Mouse (Mus musculus): ENCODE results near the gene Brms1. TPM values are rescaled to one million over a fixed set of nuclear protein-coding genes. Genes with fewer than 3 reads are reported as not detected.

Gene Brms1
- total RNA-seq, 2 experiments from 2014 or later, result 14.7 to 15.1 TPM

GRCm38 (mm10) chr19:5087884-5088728 lies 47.0 kb downstream of the Brms1 start, which contains the start of gene Yif1a:
TSS of gene Yif1a (plus strand) at chr19:5088538.
- DNase-seq, result peak; percentile 93
- TF ChIP-seq CTCF (IDR thresholded peaks at IDR 0.05), result peak; percentile 60
- intact Hi-C loops (cut with DNase I), result loop anchor here (5.0 kb wide), 1 partner anchor 46 kb away; the partner anchor contains the start of gene Brms1
- Histone ChIP-seq H3K27ac (peak within 1 kb of the TSS; percentile 95), H3K4me3 (peak within 1 kb of the TSS; percentile 86)

- H3K4me3 ChIP-seq, result peak overlapping the region; percentile 86
- no peak overlapping the region for H3K27ac ChIP-seq
- intact Hi-C loops (cut with DNase I), result loop anchor here (5.0 kb wide), 1 partner anchor 47 kb away; the partner anchor contains the start of gene Brms1
- TF ChIP-seq CTCF (IDR thresholded peaks at IDR 0.05), result no peak
- DNase-seq, result no peak
These were observed 48.2 kb downstream of the Brms1 start for GRCm38 (mm10) chr19:5089324-5089723.

GRCm38 (mm10) chr19:5092083-5092482 lies 50.9 kb downstream of the Brms1 start:
- H3K4me3 ChIP-seq, result no peak overlapping the region
- DNase-seq, result no peak
- H3K27ac ChIP-seq, result no peak overlapping the region
- no peak for TF ChIP-seq CTCF (IDR thresholded peaks at IDR 0.05)
- intact Hi-C loops (cut with DNase I), result loop anchor here (5.0 kb wide), 1 partner anchor 40 kb away; no protein-coding TSS in a partner anchor

- no peak for TF ChIP-seq CTCF (IDR thresholded peaks at IDR 0.05)
- intact Hi-C loops (cut with DNase I), result loop anchor here (5.0 kb wide), 1 partner anchor 39 kb away; no protein-coding TSS in a partner anchor
- Histone ChIP-seq H3K27ac (no peak overlapping the region), H3K4me3 (no peak overlapping the region)
- DNase-seq, result no peak
These were observed 52.5 kb downstream of the Brms1 start for GRCm38 (mm10) chr19:5093481-5094242.

- intact Hi-C loops (cut with DNase I), result loop anchor here (5.0 kb wide), 1 partner anchor 38 kb away; no protein-coding TSS in a partner anchor
- Histone ChIP-seq H3K4me3 (no peak overlapping the region), H3K27ac (no peak overlapping the region)
- peak; percentile 93 for TF ChIP-seq CTCF (IDR thresholded peaks at IDR 0.05)
- peak; percentile 92 for DNase-seq
These were observed 53.1 kb downstream of the Brms1 start for GRCm38 (mm10) chr19:5094243-5094632.

GRCm38 (mm10) chr19:5094746-5095417 lies 53.7 kb downstream of the Brms1 start:
- Histone ChIP-seq H3K4me3 (no peak overlapping the region), H3K27ac (no peak overlapping the region)
- intact Hi-C loops (cut with DNase I), result loop anchor here (5.0 kb wide), 1 partner anchor 37 kb away; no protein-coding TSS in a partner anchor
- no peak for DNase-seq
- TF ChIP-seq CTCF (IDR thresholded peaks at IDR 0.05), result no peak

DNA sequence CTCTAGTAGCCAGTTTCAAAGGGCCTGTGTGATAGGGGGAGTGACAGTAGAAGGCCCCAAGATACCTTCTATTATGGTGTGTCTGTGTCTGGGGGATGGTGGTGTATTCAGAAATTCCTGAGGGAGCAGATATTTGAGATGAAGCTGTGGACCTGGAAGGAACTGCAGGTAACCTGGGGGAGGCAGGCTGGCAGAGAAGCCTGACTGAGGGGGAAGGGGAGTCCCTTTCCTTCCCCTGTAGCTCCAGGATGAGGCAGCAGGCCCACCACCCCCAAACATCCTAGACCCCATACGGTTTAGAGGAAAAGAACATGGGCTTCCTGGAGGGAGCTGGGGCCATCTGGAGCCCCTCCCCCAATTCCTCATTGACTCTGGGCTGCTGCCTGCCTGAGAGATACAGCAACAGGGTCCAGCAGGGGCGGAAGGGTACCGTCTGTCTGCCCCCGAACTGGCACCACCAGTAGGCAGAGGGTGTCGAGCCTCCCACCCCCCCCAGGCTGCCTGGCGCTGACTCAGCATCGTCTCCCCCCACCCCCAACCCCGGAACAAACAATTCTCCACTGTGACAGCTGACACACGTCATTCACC lies 54.8 kb downstream of the Brms1 start:
- Histone ChIP-seq H3K27ac (no peak overlapping the region), H3K4me3 (no peak overlapping the region)
- intact Hi-C loops (cut with DNase I), result no loop called here
- TF ChIP-seq CTCF (IDR thresholded peaks at IDR 0.05), result no peak
- no peak for DNase-seq

DNA sequence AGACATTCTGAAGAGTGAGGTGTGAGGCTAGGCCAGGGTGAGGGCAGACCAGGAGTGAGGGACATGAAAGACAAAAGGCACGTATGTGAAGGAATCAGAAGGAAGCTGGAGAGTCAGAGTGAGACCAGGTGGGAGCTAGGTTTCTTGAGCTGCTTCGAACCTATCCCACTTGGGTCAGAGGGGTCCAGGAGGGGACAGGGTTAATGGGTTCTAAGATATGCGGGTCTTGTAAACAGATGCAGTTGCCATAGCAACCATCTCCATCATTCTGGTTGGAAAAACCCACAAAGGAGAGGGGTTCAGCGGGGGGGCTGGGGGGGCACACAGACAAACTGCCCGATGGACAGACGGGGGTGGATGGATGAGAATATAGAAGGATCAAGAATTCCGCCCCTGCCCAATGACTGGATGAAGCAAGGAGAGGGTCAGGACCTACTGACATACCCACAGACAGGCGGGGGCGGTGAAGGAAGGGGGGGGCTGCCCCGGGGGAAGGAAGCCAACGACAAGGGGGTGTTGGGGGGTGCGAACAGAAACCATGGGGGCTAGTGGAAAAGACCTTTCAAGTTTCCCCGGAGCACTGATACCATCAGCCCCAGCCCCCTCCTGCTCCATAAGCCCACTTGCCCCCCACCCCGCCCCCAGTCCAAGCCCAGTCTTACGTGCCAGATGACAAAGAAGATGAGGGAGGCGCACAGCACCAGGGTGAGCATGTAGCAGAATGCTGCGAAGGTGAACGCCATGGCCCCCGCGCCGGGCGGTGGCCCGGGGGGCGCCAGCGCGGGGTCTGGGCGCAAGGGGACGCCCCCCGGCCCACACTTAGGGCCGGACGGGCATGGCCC lies 56.6 kb downstream of the Brms1 start:
- Histone ChIP-seq H3K4me3 (peak overlapping the region; percentile 65), H3K27ac (no peak overlapping the region)
- TF ChIP-seq CTCF (IDR thresholded peaks at IDR 0.05), result no peak
- intact Hi-C loops (cut with DNase I), result no loop called here
- no peak for DNase-seq

DNA sequence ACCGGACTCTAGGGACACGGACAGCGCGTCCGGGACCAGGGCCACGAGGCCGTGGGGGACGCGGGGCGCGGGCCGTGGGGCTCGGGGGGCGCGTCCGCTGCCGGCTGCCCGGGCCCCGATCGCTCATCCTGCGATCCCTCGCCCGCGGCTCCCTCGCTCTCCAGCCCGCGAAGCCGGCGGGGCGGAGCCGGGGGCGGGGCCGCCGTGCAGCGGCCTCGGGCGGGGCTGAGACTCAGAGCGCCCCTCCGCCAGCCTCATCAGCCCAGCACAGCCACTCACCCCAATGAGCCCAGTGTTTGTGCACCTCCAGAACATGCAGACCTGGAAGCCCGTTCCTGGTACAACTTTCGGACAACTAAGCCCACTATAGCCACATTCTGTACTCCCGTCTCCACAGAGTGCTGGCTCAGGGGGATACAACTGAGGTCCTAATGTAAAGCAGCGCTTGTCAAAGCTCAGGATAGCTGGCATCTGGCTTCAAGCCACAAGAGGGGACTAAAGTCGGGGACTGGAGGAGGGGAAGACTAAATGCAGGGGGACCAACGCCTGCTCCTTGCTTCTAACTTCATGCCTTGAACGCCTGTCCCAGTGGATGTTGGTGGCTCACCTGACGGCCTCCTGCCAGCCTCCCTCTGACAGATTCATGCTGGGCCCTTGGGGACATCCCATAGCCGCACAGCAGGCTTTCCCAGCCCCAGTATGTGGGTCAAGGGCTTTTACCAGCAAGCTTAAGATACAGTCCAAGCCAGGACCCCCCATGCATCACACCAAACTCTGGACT lies 57.4 kb downstream of the Brms1 start, which contains the start of gene Cnih2:
TSS of gene Cnih2 (minus strand) at position 159 of the 781 bp plus-strand sequence.
- DNase-seq, result peak; percentile 73
- peak within 1 kb of the TSS; percentile 65 for H3K4me3 ChIP-seq
- no peak for TF ChIP-seq CTCF (IDR thresholded peaks at IDR 0.05)

More for the DNA sequence above, 57.4 kb downstream of the Brms1 start, which contains the start of gene Cnih2:
- H3K27ac ChIP-seq, result no peak within 1 kb of the TSS
- intact Hi-C loops (cut with DNase I), result no loop called here

Other genes starting within 250 kb of the Brms1 start
- 10 to 100 TPM; 32.1 to 35.5 TPM for gene Rbm4, start 247.5 kb upstream of the Brms1 start, total RNA-seq (2021)
- gene Gm21992, start 229.7 kb upstream of the Brms1 start, total RNA-seq (2021), result 10 to 100 TPM; 11.3 to 14.0 TPM
- gene Rbm14, start 229.7 kb upstream of the Brms1 start, total RNA-seq (2021), result 10 to 100 TPM; 10.4 to 13.6 TPM
- 10 to 100 TPM; 17.4 to 24.8 TPM for gene Ccs, start 202.0 kb upstream of the Brms1 start, total RNA-seq (2021)
- gene Ccdc87, start 202.0 kb upstream of the Brms1 start, total RNA-seq (2021), result not detected
- 10 to 100 TPM; 24.8 to 41.9 TPM for gene Ctsf, start 186.2 kb upstream of the Brms1 start, total RNA-seq (2021)
- gene Actn3, start 163.4 kb upstream of the Brms1 start, total RNA-seq (2021), result over 10,000 TPM in 1 of 2 experiments, 1,000 to 10,000 TPM in 1; 5,071 to 10,315 TPM
- gene Zdhhc24, start 162.7 kb upstream of the Brms1 start, total RNA-seq (2021), result 1 to 10 TPM; 2.0 to 2.6 TPM
- gene Bbs1, start 134.7 kb upstream of the Brms1 start, total RNA-seq (2021), result 1 to 10 TPM; 1.5 to 2.1 TPM
- gene Dpp3, start 113.1 kb upstream of the Brms1 start, total RNA-seq (2021), result 10 to 100 TPM; 11.2 to 16.6 TPM
- 1 to 10 TPM; 1.5 to 2.1 TPM for gene Peli3, start 98.2 kb upstream of the Brms1 start, total RNA-seq (2021)
- 10 to 100 TPM; 59.3 to 64.5 TPM for gene Mrpl11, start 79.2 kb upstream of the Brms1 start, total RNA-seq (2021)
- under 1 TPM in 1 of 2 experiments, not detected in 1; 0.13 TPM for gene Npas4, start 51.0 kb upstream of the Brms1 start, total RNA-seq (2021)
- gene Slc29a2, start 17.5 kb upstream of the Brms1 start, total RNA-seq (2021), result 1 to 10 TPM; 6.0 to 8.6 TPM
- 10 to 100 TPM; 20.0 to 22.4 TPM for gene B4gat1, start 2.5 kb upstream of the Brms1 start, total RNA-seq (2021)
- gene AC124502.3, start 2.5 kb upstream of the Brms1 start, total RNA-seq (2021), result under 1 TPM; 0.46 to 0.59 TPM
- 1 to 10 TPM in 1 of 2 experiments, under 1 TPM in 1; 0.99 to 1.3 TPM for gene Rin1, start 9.1 kb downstream of the Brms1 start, total RNA-seq (2021)
- 10 to 100 TPM in 1 of 2 experiments, 1 to 10 TPM in 1; 9.5 to 15.1 TPM for gene Cd248, start 26.7 kb downstream of the Brms1 start, total RNA-seq (2021)
- not detected for gene Tmem151a, start 44.2 kb downstream of the Brms1 start, total RNA-seq (2021)
- 10 to 100 TPM; 41.2 to 53.8 TPM for gene Yif1a, start 47.2 kb downstream of the Brms1 start, total RNA-seq (2021)
- gene Cnih2, start 57.2 kb downstream of the Brms1 start, total RNA-seq (2021), result under 1 TPM in 1 of 2 experiments, not detected in 1; 0.17 TPM
- 100 to 1,000 TPM; 112 to 128 TPM for gene Rab1b, start 65.7 kb downstream of the Brms1 start, total RNA-seq (2021)
- 10 to 100 TPM; 54.7 to 56.9 TPM for gene Klc2, start 77.2 kb downstream of the Brms1 start, total RNA-seq (2021)
- 1 to 10 TPM; 5.2 to 8.5 TPM for gene Pacs1, start 231.8 kb downstream of the Brms1 start, total RNA-seq (2021)

All from gastrocnemius, adult 2 months (tissue).